Mouse (Mus musculus) small intestine, adult 2 months (tissue): ENCODE results near the gene Prn. TPM values are rescaled to one million over a fixed set of nuclear protein-coding genes. Genes with fewer than 3 reads are reported as not detected.
A peak's percentile ranks its signal among the peaks of the same experiment; 100 is the strongest.

Experiments
- H3K27ac ChIP-seq: fragments of 200-500 bp; 2 replicates; pipeline ENCODE4 v1.5.1; 2012; ENCODE audit warnings: low read depth, low read length, control low read depth, inconsistent platforms; ENCODE audit not compliant: insufficient read depth
- H3K27me3 ChIP-seq: fragments of 200-500 bp; 2 replicates; pipeline ENCODE4 v1.6.1; 2012; ENCODE audit warnings: mild to moderate bottlenecking, moderate library complexity, low read length, inconsistent platforms; ENCODE audit not compliant: control insufficient read depth, insufficient read depth
- H3K36me3 ChIP-seq: fragments of 200-500 bp; 2 replicates; pipeline ENCODE4 v1.6.1; 2012; ENCODE audit warnings: mild to moderate bottlenecking, low read length, control low read depth, inconsistent platforms; ENCODE audit not compliant: control insufficient read depth, insufficient read depth
- H3K4me1 ChIP-seq: fragments of 200-500 bp; 2 replicates; pipeline ENCODE4 v1.6.1; 2012; ENCODE audit warnings: low read length, inconsistent platforms, mixed read lengths; ENCODE audit not compliant: control insufficient read depth, insufficient read depth, insufficient read length
- H3K4me3 ChIP-seq: fragments of 200-500 bp; 2 replicates; pipeline ENCODE4 v1.5.1; 2012; ENCODE audit warnings: low read depth, mild to moderate bottlenecking, control low read depth, inconsistent platforms, low read length, moderate library complexity
- CTCF ChIP-seq: fragments of 200-500 bp; IDR thresholded peaks from 2 replicates; pipeline ENCODE4 v1.5.1; 2012; ENCODE audit warnings: low read depth, mild to moderate bottlenecking, control low read depth, inconsistent platforms, low read length, moderate library complexity, mixed read lengths; ENCODE audit not compliant: insufficient replicate concordance, insufficient read length; ENCODE audit errors: extremely low read depth
- POLR2A ChIP-seq: fragments of 200-500 bp; IDR thresholded peaks from 2 replicates; pipeline ENCODE4 v1.6.1; 2012; ENCODE audit warnings: low read depth, mild to moderate bottlenecking, control low read depth, inconsistent platforms, low read length, moderate library complexity
- WGBS: fragments of 180-500 bp; shearing (Covaris S2); methylation state at CpG from one replicate; pipeline ENCODE4 v1.1.7; 2018; 5-methylcytosine and 5-hydroxymethylcytosine counted together
- polyA plus RNA-seq: library from polyadenylated mRNA; depleted of rRNA; stranded (reverse); fragments of >200 nt; gene quantifications from 2 replicates; pipeline ENCODE4 v1.2.3, GENCODE M21; 2012

Gene Prn
- polyA plus RNA-seq, 1 experiment, result not detected

GRCm38 (mm10) chr2:131955264-131955663 lies 45.5 kb downstream of the Prn start:
- no peak overlapping the region for H3K27ac ChIP-seq
- WGBS, result 3% methylated on average over 17 of the region's 17 CpGs
- peak overlapping the region; percentile 15 for H3K4me3 ChIP-seq
- TF ChIP-seq CTCF (no peak), POLR2A (no peak)
- H3K27me3 ChIP-seq, result peaks cover 7% of the 10 kb centered on the region; the same call in 1 of the 2 replicates
- peaks cover 9% of the 10 kb centered on the region; the same call in 1 of the 2 replicates for H3K4me1 ChIP-seq
- H3K36me3 ChIP-seq, result no peaks in the 10 kb centered on the region

GRCm38 (mm10) chr2:131956336-131957256 lies 46.8 kb downstream of the Prn start:
- peaks cover 7% of the 10 kb centered on the region; the same call in 1 of the 2 replicates for H3K27me3 ChIP-seq
- H3K27ac ChIP-seq, result no peak overlapping the region
- TF ChIP-seq CTCF, result no peak
- TF ChIP-seq POLR2A, result no peak
- no peak overlapping the region for H3K4me3 ChIP-seq
- no peaks in the 10 kb centered on the region for H3K36me3 ChIP-seq
- 84% methylated on average over 7 of the region's 7 CpGs for WGBS
- H3K4me1 ChIP-seq, result peaks cover 9% of the 10 kb centered on the region; the same call in 1 of the 2 replicates

GRCm38 (mm10) chr2:131957731-131958222 lies 48.0 kb downstream of the Prn start:
- TF ChIP-seq POLR2A (no peak), CTCF (no peak)
- Histone ChIP-seq H3K4me1 (peaks cover 9% of the 10 kb centered on the region; the same call in 1 of the 2 replicates), H3K36me3 (no peaks in the 10 kb centered on the region), H3K27ac (no peak overlapping the region), H3K4me3 (no peak overlapping the region), H3K27me3 (peaks cover 7% of the 10 kb centered on the region; the same call in 1 of the 2 replicates)
- WGBS, result 53% methylated on average over 9 of the region's 9 CpGs

- Histone ChIP-seq H3K27me3 (no peaks in the 10 kb centered on the region), H3K27ac (no peak overlapping the region), H3K4me3 (no peak overlapping the region), H3K36me3 (no peaks in the 10 kb centered on the region), H3K4me1 (no peaks in the 10 kb centered on the region)
- 51% methylated on average over 2 of the region's 2 CpGs for WGBS
- TF ChIP-seq POLR2A (no peak), CTCF (no peak)
These were observed 51.9 kb downstream of the Prn start for GRCm38 (mm10) chr2:131961671-131962070.

GRCm38 (mm10) chr2:131970597-131970996 lies 60.8 kb downstream of the Prn start:
- Histone ChIP-seq H3K36me3 (no peaks in the 10 kb centered on the region), H3K27ac (no peak overlapping the region), H3K27me3 (no peaks in the 10 kb centered on the region), H3K4me3 (no peak overlapping the region), H3K4me1 (no peaks in the 10 kb centered on the region)
- 86% methylated on average over 2 of the region's 2 CpGs for WGBS
- TF ChIP-seq CTCF (no peak), POLR2A (no peak)

GRCm38 (mm10) chr2:131971098-131971497 lies 61.3 kb downstream of the Prn start:
- Histone ChIP-seq H3K4me1 (no peaks in the 10 kb centered on the region), H3K36me3 (no peaks in the 10 kb centered on the region), H3K27ac (no peak overlapping the region), H3K4me3 (no peak overlapping the region), H3K27me3 (no peaks in the 10 kb centered on the region)
- WGBS, result 55% methylated on average over 4 of the region's 4 CpGs
- no peak for TF ChIP-seq POLR2A
- no peak for TF ChIP-seq CTCF

GRCm38 (mm10) chr2:131976663-131977062 lies 66.9 kb downstream of the Prn start:
- no peak overlapping the region for H3K4me3 ChIP-seq
- 43% methylated on average over 3 of the region's 3 CpGs for WGBS
- no peaks in the 10 kb centered on the region for H3K27me3 ChIP-seq
- no peaks in the 10 kb centered on the region for H3K4me1 ChIP-seq
- no peaks in the 10 kb centered on the region for H3K36me3 ChIP-seq
- H3K27ac ChIP-seq, result no peak overlapping the region
- TF ChIP-seq POLR2A (no peak), CTCF (no peak)
